Mouse (Mus musculus): Measurements from ENCODE around the gene Nup210. TPM values are rescaled to one million over a fixed set of nuclear protein-coding genes. Genes with fewer than 3 reads are reported as not detected.
"Not testable (repeated sequence)": the region's sequence is repeated elsewhere in the genome, so short reads cannot be mapped to it uniquely, and the experiment has no call there.

Nup210 gene
- polyA plus RNA-seq, 1 experiment from 2014 or later: 17.1 TPM

DNA sequence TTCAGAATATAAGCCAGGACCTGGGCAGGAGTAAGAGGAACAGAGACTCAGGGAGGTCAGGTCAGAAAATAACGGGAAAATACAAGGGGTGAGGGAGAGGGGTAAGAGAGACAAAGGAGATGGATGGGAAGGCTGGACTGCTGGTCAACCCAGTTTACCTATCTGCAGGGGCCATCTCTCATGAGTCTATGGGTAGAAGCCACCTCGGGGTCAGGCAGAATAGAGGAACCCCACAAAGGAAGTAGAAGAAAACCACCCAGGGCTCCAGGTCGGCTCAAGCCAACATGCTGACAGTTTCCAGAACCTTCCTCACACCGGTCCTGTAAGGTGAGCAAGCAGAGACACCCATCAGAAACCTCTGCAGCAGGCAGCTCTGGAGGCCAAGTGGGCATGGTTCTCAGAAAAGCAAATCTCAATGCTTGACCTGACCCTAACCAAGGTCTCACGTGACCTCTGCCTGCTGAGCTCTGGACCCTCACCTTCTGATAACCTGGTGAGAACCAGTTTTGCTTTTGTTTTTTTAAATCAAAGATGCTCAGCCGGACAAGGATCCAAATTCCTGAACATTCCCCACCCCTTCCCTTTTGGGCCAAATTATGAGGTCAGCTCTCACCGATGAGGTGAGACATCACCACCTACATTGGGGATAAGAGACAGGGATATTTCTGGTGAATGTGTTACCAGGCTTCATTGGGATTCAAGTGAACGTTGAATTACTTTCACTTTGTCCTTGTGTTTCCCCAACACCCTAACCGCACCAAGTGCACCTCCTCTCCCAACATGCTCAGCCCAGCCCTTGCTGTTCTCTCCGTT, 5.3 kb downstream of the Nup210 start:
- Histone ChIP-seq H3K4me3 (no peak overlapping the region), H3K9ac (no peak overlapping the region), H3K27me3 (replicated peaks) (no peaks in the 10 kb centered on the region), H3K36me3 (no peaks in the 10 kb centered on the region), H3K27ac (no peak overlapping the region), H3K4me2 (replicated peaks) (no peak overlapping the region), H3K4me1 (peaks cover 15% of the 10 kb centered on the region), H3K9me3 (no peaks in the 10 kb centered on the region)
- no peak for ATAC-seq (ENCODE audit: low FRiP score, low read depth)
- WGBS: 89% methylated on average over 10 of the region's 10 CpGs

DNA sequence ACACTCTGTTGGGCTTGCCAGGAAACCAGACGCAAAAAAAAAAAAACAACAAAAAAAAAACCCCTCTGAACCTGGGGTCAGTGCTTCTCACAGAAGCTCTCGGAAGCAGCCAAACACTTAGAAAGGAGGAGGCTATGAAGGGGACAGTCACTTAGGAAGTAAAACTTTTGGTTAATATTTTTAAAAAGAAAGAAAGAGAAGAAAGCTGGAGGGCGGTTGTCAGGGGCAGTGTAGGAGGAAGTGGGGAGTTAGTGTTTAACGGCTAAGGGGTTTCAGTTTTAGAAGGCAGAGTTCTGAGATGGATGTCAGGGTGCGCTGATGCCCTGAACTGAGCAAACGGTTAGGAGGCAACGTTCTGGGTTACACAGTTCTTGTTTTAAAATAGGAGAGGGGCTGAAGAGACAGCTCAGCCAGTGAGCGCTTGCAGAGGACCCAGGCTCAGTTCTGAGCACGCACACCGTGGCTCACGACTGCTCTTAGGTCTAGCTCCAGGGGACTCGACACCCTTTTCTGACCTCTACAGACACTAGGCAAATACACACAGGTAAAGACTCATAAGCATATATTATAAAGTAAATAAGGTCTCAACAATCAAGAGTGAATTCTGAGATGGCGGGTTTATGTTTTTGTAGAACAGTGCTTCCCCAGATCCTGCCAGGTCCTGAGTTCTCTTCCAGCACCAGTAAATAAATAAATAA, 6.2 kb downstream of the Nup210 start:
- Histone ChIP-seq H3K36me3 (no peaks in the 10 kb centered on the region), H3K4me3 (no peak overlapping the region), H3K27ac (no peak overlapping the region), H3K9ac (no peak overlapping the region), H3K9me3 (no peaks in the 10 kb centered on the region), H3K4me2 (replicated peaks) (no peak overlapping the region), H3K4me1 (0 out of 2 replicates have a peak, but pooled peaks cover 8% of the 10 kb centered on the region), H3K27me3 (replicated peaks) (no peaks in the 10 kb centered on the region)
- 84% methylated on average over 13 of the region's 13 CpGs for WGBS
- no peak for ATAC-seq (ENCODE audit: low FRiP score, low read depth)

DNA sequence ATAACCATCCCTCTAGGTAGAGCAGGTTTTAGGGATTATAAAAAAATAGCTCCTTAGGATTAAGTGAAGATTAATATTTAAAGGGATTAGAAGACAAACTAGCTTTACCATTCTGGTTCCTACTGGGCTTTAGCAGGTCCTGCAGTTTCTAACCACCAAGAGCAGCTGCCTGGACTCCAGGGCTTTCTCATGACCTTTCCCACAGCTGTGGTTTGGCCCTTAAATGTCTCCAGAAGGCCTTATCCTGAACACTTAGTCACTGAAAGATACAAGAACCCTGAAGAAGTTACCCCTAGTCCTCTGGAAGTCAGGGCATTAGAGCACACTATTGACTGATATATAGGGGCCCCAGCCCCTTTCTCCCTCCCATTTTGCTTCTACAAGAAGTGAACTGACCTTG, 7.1 kb downstream of the Nup210 start:
- no peaks in the 10 kb centered on the region for H3K4me1 ChIP-seq
- no peak overlapping the region for H3K27ac ChIP-seq
- H3K4me2 ChIP-seq (replicated peaks): no peak overlapping the region
- H3K4me3 ChIP-seq: no peak overlapping the region
- H3K9ac ChIP-seq: no peak overlapping the region
- no peaks in the 10 kb centered on the region for H3K36me3 ChIP-seq
- no peaks in the 10 kb centered on the region for H3K27me3 ChIP-seq (replicated peaks)
- ATAC-seq (ENCODE audit: low FRiP score, low read depth): no peak
- no peaks in the 10 kb centered on the region for H3K9me3 ChIP-seq

DNA sequence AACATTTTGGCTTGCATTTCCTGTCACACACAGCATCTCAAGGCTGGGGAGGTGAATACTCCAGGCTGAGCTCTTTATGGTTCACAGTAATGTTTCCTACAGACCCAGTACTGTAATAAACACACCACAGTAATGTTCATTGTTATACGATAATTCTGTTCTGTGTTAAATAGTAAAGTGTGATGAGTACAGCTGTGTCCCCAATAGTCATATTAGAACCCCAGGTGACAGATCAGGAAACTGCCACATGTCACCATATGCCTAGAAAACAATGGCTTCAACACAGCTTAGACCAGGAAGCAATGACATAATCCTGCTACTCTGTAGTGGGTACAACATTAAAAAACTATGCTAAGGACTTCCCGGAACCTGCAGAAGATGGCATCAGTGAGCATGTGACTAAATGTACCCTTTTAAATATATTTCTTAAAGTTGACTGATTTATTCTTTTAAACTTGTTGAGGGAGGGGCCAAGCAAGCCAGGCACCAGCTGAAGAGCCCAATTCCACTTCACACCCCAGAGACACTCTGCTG, 7.6 kb downstream of the Nup210 start:
- H3K27ac ChIP-seq: no peak overlapping the region
- WGBS: 88% methylated on average over 2 of the region's 2 CpGs
- H3K4me1 ChIP-seq: no peaks in the 10 kb centered on the region
- no peak overlapping the region for H3K4me2 ChIP-seq (replicated peaks)
- no peaks in the 10 kb centered on the region for H3K9me3 ChIP-seq
- no peak overlapping the region for H3K4me3 ChIP-seq
- ATAC-seq (ENCODE audit: low FRiP score, low read depth): no peak
- H3K36me3 ChIP-seq: no peaks in the 10 kb centered on the region
- H3K27me3 ChIP-seq (replicated peaks): no peaks in the 10 kb centered on the region
- no peak overlapping the region for H3K9ac ChIP-seq

DNA sequence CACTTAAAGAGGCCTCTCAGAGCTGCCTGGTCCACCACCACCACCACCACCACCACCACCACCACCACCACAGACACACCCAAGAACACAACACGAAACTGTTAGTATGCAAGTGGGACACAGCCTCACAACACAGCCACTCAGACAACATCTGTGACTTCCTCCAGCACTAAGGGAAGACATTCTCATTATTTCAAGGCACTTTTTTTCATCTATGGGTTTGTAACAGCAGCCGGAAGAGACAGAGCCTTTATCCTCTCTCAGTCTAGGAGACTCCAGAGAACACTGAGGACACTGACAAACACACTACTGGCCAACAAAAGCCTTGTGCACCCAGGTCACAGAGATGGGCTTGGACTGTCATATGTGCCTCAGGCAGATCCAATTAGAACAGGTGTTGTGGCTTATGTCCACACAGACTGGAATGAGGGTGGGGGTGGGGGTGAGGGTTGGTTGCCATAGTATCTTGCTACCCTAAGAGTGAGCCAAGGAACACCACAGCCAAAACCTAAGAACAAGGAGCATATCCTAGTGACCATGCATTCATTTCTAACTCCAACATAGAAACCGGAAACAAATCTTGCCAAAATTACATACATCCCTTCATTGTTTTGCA, 8.2 kb downstream of the Nup210 start:
- H3K4me1 ChIP-seq: no peaks in the 10 kb centered on the region
- H3K27ac ChIP-seq: no peak overlapping the region
- no peaks in the 10 kb centered on the region for H3K36me3 ChIP-seq
- H3K4me3 ChIP-seq: no peak overlapping the region
- no peaks in the 10 kb centered on the region for H3K9me3 ChIP-seq
- no peak for ATAC-seq (ENCODE audit: low FRiP score, low read depth)
- no peak overlapping the region for H3K9ac ChIP-seq
- H3K27me3 ChIP-seq (replicated peaks): no peaks in the 10 kb centered on the region
- 87% methylated on average over 3 of the region's 3 CpGs for WGBS
- H3K4me2 ChIP-seq (replicated peaks): no peak overlapping the region

DNA sequence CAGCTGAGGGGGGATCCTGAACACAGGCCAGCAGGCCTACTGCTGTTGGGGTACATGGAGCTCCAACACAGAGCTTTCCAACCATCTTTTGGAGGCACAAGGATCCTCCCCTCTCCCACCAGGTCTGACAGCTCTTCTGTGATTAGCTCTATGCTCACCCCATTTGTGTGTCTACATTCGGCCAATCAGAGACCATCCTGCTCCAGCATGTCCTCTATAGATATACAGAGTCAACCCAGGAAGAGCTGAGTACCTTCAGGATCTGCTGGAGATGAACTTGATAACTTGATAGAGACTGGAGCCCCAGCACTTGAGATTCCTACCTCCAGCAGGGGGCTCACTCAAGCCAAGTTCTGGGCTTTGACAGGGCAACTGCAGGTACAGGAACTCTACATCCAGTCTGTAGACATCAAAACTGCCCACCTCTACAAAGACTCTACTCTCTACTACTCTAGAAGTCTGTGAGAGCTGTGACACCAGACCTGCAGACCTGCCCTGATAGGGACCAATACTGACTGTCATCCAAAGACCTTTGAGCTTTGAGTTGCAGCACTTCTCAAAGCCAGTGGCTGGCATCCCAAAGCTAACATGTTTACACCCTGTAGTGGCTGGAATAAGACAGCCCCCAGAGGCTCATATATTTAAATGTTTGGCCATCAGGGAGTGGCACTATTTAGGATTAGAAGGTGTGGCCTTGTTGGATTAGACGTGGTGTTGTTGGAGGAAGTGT, 11.1 kb downstream of the Nup210 start:
- Histone ChIP-seq H3K36me3 (no peaks in the 10 kb centered on the region), H3K4me1 (no peaks in the 10 kb centered on the region), H3K27me3 (replicated peaks) (no peaks in the 10 kb centered on the region), H3K9me3 (no peaks in the 10 kb centered on the region), H3K27ac (no peak overlapping the region), H3K9ac (no peak overlapping the region), H3K4me3 (no peak overlapping the region), H3K4me2 (replicated peaks) (no peak overlapping the region)
- WGBS: 94% methylated on average over 2 of the region's 2 CpGs
- no peak for ATAC-seq (ENCODE audit: low FRiP score, low read depth)

DNA sequence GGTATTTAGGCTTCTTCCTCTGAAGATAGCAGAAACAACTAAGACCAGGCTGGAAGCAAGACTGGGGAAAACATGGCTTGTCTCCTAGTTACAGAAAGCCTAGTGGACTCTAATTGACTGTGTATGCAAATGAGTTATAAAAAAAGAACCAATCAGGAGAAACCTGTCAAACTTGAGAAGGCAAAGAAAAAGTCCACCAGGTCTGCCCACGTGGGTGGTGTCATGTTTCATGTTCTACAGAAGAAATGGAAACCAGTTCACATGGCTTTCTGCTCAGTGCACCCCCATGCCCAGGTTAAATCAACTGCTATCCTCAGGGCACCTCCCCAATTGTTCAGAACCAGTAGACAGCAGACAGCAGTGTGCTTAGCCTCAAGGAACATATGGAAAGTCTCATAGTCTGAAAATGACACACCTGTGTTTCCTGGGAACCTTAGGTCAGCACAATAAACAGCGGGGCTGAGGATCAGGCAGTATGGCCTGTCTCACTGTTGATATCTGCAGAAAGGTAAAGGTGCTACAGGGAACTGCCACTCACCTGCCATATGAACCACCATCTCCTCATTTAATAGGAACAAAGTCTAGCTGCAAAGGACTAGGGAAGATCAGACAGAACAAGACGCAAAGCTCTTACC, 11.7 kb downstream of the Nup210 start:
- Histone ChIP-seq H3K27ac (no peak overlapping the region), H3K4me3 (no peak overlapping the region), H3K9ac (no peak overlapping the region), H3K4me1 (no peaks in the 10 kb centered on the region), H3K36me3 (no peaks in the 10 kb centered on the region), H3K27me3 (replicated peaks) (no peaks in the 10 kb centered on the region), H3K4me2 (replicated peaks) (no peak overlapping the region), H3K9me3 (no peaks in the 10 kb centered on the region)
- ATAC-seq (ENCODE audit: low FRiP score, low read depth): no peak
- WGBS: 73% methylated on average over 3 of the region's 3 CpGs

DNA sequence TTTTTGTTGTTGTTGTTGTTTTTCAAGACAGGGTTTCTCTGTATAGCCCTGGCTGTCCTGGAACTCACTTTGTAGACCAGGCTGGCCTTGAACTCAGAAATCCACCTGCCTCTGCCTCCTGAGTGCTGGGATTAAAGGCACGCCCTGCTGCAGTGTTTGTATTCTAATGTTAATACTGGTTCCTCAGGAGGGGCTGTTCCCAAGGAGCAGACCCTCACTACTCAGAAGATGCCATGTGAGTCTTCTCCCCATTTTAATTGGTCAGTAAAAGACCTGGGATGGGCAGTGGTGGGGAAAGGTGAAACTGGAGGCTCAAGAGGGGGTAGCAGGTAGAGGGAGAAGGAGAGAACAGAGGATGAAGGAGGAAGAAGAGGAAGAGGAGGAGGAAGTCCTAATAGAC, 13.2 kb downstream of the Nup210 start:
- not testable (repeated sequence) for H3K36me3 ChIP-seq; H3K9me3 ChIP-seq; ATAC-seq (ENCODE audit: low FRiP score, low read depth); H3K9ac ChIP-seq; H3K4me1 ChIP-seq; H3K27ac ChIP-seq; H3K4me3 ChIP-seq; H3K4me2 ChIP-seq (replicated peaks); H3K27me3 ChIP-seq (replicated peaks)
- 94% methylated on average over 1 of the region's 1 CpGs for WGBS

DNA sequence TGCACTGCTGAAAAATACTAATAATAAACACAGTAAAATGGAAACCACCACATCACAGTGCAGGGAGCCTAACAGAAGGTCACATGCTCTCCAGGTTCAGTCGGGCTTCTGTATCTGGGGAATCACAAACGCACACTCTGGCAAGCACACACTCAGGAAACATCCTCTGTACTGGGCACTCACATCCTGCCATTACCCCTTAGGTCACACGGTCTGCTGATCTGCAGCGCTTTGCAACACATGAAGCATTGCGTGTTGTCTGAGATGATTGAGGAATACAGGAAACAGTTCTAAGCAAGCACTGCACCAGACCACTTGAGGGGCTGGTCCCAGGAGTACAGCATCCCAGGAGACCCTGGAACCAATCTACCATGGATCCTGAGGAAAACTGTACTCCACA, 16.0 kb downstream of the Nup210 start:
- ATAC-seq (ENCODE audit: low FRiP score, low read depth): no peak
- no peaks in the 10 kb centered on the region for H3K27me3 ChIP-seq (replicated peaks)
- no peak overlapping the region for H3K27ac ChIP-seq
- no peak overlapping the region for H3K9ac ChIP-seq
- no peak overlapping the region for H3K4me2 ChIP-seq (replicated peaks)
- no peaks in the 10 kb centered on the region for H3K9me3 ChIP-seq
- 95% methylated on average over 5 of the region's 5 CpGs for WGBS
- H3K4me1 ChIP-seq: no peaks in the 10 kb centered on the region
- no peak overlapping the region for H3K4me3 ChIP-seq
- peaks cover 12% of the 10 kb centered on the region; the same call in 1 of the 2 replicates for H3K36me3 ChIP-seq

DNA sequence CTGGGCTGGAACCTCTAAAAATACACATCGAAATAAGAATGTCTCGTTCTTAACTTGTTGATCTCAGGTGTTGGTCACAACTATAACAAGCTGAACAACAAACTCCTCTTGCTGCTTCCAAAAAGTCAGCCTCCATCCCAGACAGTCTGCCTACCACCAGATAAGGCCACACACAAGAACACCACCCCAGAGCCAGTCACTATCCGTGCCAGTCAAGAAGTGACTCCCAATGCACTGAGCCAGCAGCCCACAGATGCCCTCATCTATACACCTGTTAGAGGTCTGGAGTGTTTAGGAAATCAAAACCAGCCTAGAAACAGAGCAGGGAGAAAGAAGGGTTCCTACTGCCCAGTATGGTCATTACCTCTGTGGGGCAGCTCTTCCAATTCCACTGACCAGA, 18.8 kb downstream of the Nup210 start:
- no peak overlapping the region for H3K4me3 ChIP-seq
- ATAC-seq (ENCODE audit: low FRiP score, low read depth): no peak
- H3K27me3 ChIP-seq (replicated peaks): no peaks in the 10 kb centered on the region
- H3K9ac ChIP-seq: no peak overlapping the region
- H3K36me3 ChIP-seq: peaks cover 26% of the 10 kb centered on the region
- no peak overlapping the region for H3K27ac ChIP-seq
- H3K4me1 ChIP-seq: no peaks in the 10 kb centered on the region
- no peak overlapping the region for H3K4me2 ChIP-seq (replicated peaks)
- no peaks in the 10 kb centered on the region for H3K9me3 ChIP-seq
- WGBS: 95% methylated on average over 3 of the region's 3 CpGs

DNA sequence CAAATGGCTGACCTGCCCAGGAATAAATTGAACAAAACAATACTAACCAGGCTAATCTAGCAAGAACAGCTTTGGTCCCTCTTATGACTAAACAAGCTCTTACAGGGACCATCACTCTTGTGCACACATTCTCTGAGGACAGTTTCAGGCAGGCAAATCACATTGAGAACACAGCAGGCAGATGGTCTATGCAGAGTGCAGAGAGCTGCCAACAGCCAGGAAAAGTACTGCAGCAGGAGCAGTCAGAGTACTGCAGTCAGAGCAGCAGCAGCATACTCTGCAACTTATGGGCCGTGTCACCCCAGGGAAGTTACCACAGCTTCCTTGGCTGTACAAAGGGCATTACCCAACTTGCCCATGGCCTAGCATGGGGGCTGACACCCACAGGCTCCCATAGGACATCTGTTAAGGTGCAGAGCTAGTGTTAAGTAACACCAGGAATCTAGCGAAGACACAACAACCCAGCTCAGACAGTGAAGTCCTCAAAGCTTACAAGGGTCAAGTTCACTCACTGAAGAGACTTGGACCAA, 21.5 kb downstream of the Nup210 start:
- Histone ChIP-seq H3K4me3 (no peak overlapping the region), H3K9me3 (no peaks in the 10 kb centered on the region), H3K36me3 (peaks cover 36% of the 10 kb centered on the region), H3K27me3 (replicated peaks) (no peaks in the 10 kb centered on the region), H3K9ac (no peak overlapping the region), H3K27ac (no peak overlapping the region), H3K4me1 (0 out of 2 replicates have a peak, but pooled peaks cover 3% of the 10 kb centered on the region), H3K4me2 (replicated peaks) (no peak overlapping the region)
- WGBS: 94% methylated on average over 2 of the region's 2 CpGs
- ATAC-seq (ENCODE audit: low FRiP score, low read depth): no peak

Data from neural tube, embryonic 12.5 days (tissue).